Mouse (Mus musculus): ENCODE results near the gene Alox12e. TPM values are rescaled to one million over a fixed set of nuclear protein-coding genes. Genes with fewer than 3 reads are reported as not detected.

Gene Alox12e
- polyA plus RNA-seq, 1 experiment from 2014 or later, result not detected

DNA sequence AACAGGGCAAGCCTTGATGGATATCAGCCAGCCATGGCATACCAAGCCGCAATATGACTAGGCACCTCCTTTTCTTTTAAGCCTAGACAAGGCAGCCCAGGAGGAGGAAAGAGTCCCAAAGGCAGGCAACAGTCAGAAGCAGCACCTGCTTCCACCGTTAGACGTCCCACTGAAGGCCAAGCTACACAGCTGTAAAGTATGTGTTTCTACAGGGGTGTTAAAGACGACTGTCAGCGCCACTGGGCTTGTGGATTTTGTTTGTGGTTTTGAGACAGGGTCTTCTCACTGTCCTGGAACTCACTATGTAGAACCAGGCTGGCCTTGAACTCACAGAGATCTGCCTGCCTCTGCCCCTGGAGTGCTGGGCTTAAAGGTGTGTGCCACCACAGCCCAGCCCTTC is 36.7 kb downstream of the Alox12e start:
- no peak for ATAC-seq (ENCODE audit: low FRiP score)
- Histone ChIP-seq H3K9me3 (replicated peaks) (no peaks in the 10 kb centered on the region), H3K4me1 (no peaks in the 10 kb centered on the region), H3K4me2 (no peak overlapping the region), H3K27me3 (replicated peaks) (no peaks in the 10 kb centered on the region), H3K4me3 (replicated peaks) (no peak overlapping the region), H3K27ac (replicated peaks) (no peak overlapping the region), H3K9ac (replicated peaks) (no peak overlapping the region), H3K36me3 (no peaks in the 10 kb centered on the region)
- 79% methylated on average over 5 of the region's 5 CpGs for WGBS

DNA sequence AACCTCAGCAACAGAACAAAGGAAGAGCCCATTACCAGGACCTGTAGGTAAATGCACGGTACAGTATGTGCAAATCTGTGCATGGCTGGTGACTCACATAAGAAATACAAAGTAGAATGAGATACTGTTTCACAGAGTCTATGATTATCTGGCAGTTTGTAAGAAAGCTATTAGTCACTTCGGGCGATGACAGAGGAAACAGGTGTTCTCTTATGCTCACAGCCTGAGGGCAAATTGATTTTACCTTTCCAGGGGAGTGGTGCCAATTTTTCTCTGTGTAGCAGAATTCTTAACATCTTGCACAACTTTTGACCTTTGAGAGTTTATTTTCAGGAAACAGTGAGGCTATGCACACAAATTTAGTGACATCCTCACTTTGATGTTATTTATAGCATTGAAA is 37.7 kb downstream of the Alox12e start:
- no peak overlapping the region for H3K4me3 ChIP-seq (replicated peaks)
- H3K27ac ChIP-seq (replicated peaks), result no peak overlapping the region
- WGBS, result 85% methylated on average over 3 of the region's 3 CpGs
- no peaks in the 10 kb centered on the region for H3K27me3 ChIP-seq (replicated peaks)
- no peak for ATAC-seq (ENCODE audit: low FRiP score)
- H3K9ac ChIP-seq (replicated peaks), result no peak overlapping the region
- H3K4me2 ChIP-seq, result no peak overlapping the region
- no peaks in the 10 kb centered on the region for H3K4me1 ChIP-seq
- H3K36me3 ChIP-seq, result no peaks in the 10 kb centered on the region
- no peaks in the 10 kb centered on the region for H3K9me3 ChIP-seq (replicated peaks)

DNA sequence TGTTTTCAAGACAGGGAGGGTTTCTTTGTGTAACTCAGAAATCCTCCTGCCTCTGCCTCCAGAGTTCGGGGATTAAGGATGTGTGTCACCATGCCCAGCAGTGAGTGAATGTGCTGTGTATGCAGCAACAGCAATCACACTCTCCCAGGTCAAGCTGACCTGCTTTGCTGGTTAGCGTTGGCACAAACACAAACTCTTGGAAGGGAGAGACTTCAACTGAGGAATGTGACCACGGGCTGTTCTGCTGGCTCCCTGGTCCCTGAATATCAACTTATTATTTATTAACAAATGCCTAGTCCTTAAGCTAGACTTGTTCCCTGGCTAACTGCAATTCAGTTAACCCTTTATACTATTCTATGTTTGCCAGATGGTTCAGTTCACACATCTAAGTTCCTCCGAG is 38.8 kb downstream of the Alox12e start:
- no peak for ATAC-seq (ENCODE audit: low FRiP score)
- 88% methylated on average over 4 of the region's 4 CpGs for WGBS
- Histone ChIP-seq H3K36me3 (no peaks in the 10 kb centered on the region), H3K27ac (replicated peaks) (no peak overlapping the region), H3K9me3 (replicated peaks) (no peaks in the 10 kb centered on the region), H3K27me3 (replicated peaks) (no peaks in the 10 kb centered on the region), H3K4me3 (replicated peaks) (no peak overlapping the region), H3K4me2 (no peak overlapping the region), H3K9ac (replicated peaks) (no peak overlapping the region), H3K4me1 (no peaks in the 10 kb centered on the region)

DNA sequence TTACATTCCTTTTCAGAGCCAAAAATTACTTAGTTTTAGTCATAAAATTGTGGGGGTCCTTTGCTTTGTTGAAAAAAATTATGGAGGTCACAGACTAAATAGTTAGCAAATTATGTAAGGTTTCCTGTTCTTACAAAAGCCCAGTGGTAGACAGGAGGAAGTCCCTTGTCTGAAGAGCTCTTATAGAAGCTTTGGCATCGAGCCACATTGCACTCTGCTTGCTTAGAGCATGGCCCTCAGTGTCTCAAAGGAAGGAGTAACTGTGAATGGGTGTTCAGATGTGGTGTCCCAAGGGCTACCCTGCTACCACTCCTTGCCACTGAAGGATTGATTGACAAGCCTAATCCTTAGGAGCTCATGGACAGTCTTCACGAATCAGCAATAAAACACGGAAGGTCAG is 42.0 kb downstream of the Alox12e start:
- Histone ChIP-seq H3K9ac (replicated peaks) (no peak overlapping the region), H3K27me3 (replicated peaks) (no peaks in the 10 kb centered on the region), H3K27ac (replicated peaks) (no peak overlapping the region), H3K4me3 (replicated peaks) (no peak overlapping the region), H3K4me1 (no peaks in the 10 kb centered on the region), H3K9me3 (replicated peaks) (no peaks in the 10 kb centered on the region), H3K4me2 (no peak overlapping the region), H3K36me3 (no peaks in the 10 kb centered on the region)
- 70% methylated on average over 3 of the region's 3 CpGs for WGBS
- ATAC-seq (ENCODE audit: low FRiP score), result no peak

GRCm38 (mm10) chr11:70278961-70279360 is 43.5 kb downstream of the Alox12e start:
- no peak overlapping the region for H3K4me3 ChIP-seq (replicated peaks)
- no peaks in the 10 kb centered on the region for H3K4me1 ChIP-seq
- ATAC-seq (ENCODE audit: low FRiP score), result no peak
- H3K9ac ChIP-seq (replicated peaks), result no peak overlapping the region
- no peaks in the 10 kb centered on the region for H3K36me3 ChIP-seq
- no peak overlapping the region for H3K27ac ChIP-seq (replicated peaks)
- H3K27me3 ChIP-seq (replicated peaks), result no peaks in the 10 kb centered on the region
- no peaks in the 10 kb centered on the region for H3K9me3 ChIP-seq (replicated peaks)
- no peak overlapping the region for H3K4me2 ChIP-seq
- 82% methylated on average over 3 of the region's 3 CpGs for WGBS

- 86% methylated on average over 7 of the region's 7 CpGs for WGBS
- Histone ChIP-seq H3K4me3 (replicated peaks) (no peak overlapping the region), H3K9me3 (replicated peaks) (no peaks in the 10 kb centered on the region), H3K36me3 (no peaks in the 10 kb centered on the region), H3K9ac (replicated peaks) (no peak overlapping the region), H3K27me3 (replicated peaks) (no peaks in the 10 kb centered on the region), H3K4me1 (no peaks in the 10 kb centered on the region), H3K4me2 (no peak overlapping the region), H3K27ac (replicated peaks) (no peak overlapping the region)
- ATAC-seq (ENCODE audit: low FRiP score), result no peak
These were observed 50.8 kb downstream of the Alox12e start for GRCm38 (mm10) chr11:70271641-70272040.

DNA sequence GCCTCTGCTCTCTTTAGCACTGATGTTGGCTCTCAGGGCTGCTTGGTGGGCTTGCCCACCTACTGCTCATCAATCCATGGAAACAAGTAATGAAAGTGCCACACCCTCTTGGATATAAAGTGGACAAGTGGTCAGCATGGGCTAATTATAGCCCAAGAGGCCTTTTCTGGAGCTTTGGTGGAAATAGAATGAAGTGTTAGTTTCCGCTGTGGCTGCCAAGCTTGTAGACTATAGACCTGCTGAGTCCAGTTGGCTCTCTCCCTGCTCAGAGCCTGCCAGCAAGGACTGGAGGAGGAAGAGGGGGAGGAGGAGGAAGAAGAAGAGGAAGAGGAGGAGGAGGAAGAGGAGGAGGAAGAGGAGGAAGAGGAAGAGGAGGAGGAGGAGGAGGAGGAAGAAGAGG is 56.0 kb downstream of the Alox12e start:
- no peak for ATAC-seq (ENCODE audit: low FRiP score)
- Histone ChIP-seq H3K4me3 (replicated peaks) (no peak overlapping the region), H3K27ac (replicated peaks) (no peak overlapping the region), H3K27me3 (replicated peaks) (0 out of 2 replicates have a peak, but pooled peaks cover 4% of the 10 kb centered on the region), H3K4me2 (no peak overlapping the region), H3K36me3 (no peaks in the 10 kb centered on the region), H3K9ac (replicated peaks) (no peak overlapping the region), H3K9me3 (replicated peaks) (no peaks in the 10 kb centered on the region), H3K4me1 (no peaks in the 10 kb centered on the region)
- 90% methylated on average over 1 of the region's 1 CpGs for WGBS

DNA sequence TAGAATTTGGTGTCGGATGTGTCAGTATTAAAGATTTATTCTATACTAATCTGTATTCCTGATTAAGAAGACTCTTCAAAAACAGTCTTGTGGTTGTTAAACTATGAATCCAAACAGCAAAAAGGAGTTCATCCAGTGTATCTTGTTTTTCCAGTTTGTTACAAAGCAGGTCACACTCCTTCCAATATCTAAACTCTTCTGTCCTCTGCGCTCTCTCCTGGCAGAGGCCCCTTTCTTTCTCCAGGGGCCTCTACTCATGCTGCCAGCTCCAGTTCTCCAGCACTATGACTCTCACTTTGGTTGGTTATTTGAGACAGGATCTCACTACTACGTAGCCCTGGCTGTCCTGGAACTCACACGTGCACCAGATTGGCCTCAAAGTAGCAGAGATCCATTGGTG is 56.6 kb downstream of the Alox12e start:
- Histone ChIP-seq H3K9me3 (replicated peaks) (no peaks in the 10 kb centered on the region), H3K9ac (replicated peaks) (no peak overlapping the region), H3K4me2 (no peak overlapping the region), H3K4me1 (no peaks in the 10 kb centered on the region), H3K27me3 (replicated peaks) (0 out of 2 replicates have a peak, but pooled peaks cover 4% of the 10 kb centered on the region), H3K36me3 (no peaks in the 10 kb centered on the region), H3K4me3 (replicated peaks) (no peak overlapping the region), H3K27ac (replicated peaks) (no peak overlapping the region)
- 82% methylated on average over 4 of the region's 4 CpGs for WGBS
- ATAC-seq (ENCODE audit: low FRiP score), result no peak

Other genes starting within 250 kb of the Alox12e start
- gene Asgr2, start 230.0 kb downstream of the Alox12e start, polyA plus RNA-seq (2015; fragmentation: Nextera tagmentation; extraction: Ambion mirVana), result 0.18 TPM in 1 of 2 replicates, not detected in the other
- gene Mgl2, start 192.3 kb downstream of the Alox12e start, polyA plus RNA-seq (2015; fragmentation: Nextera tagmentation; extraction: Ambion mirVana), result 0.38 and 0.55 TPM in 2 replicates
- 0.37 and 1.1 TPM in 2 replicates for gene Clec10a, start 166.4 kb downstream of the Alox12e start, polyA plus RNA-seq (2015; fragmentation: Nextera tagmentation; extraction: Ambion mirVana)
- gene Slc16a11, start 109.9 kb downstream of the Alox12e start, polyA plus RNA-seq (2015; fragmentation: Nextera tagmentation; extraction: Ambion mirVana), result 6.3 and 7.3 TPM in 2 replicates
- gene Slc16a13, start 101.6 kb downstream of the Alox12e start, polyA plus RNA-seq (2015; fragmentation: Nextera tagmentation; extraction: Ambion mirVana), result 12.4 and 14.3 TPM in 2 replicates
- 5.2 and 6.6 TPM in 2 replicates for gene Bcl6b, start 92.8 kb downstream of the Alox12e start, polyA plus RNA-seq (2015; fragmentation: Nextera tagmentation; extraction: Ambion mirVana)
- 153 and 167 TPM in 2 replicates for gene 0610010K14Rik, start 84.7 kb downstream of the Alox12e start, polyA plus RNA-seq (2015; fragmentation: Nextera tagmentation; extraction: Ambion mirVana)
- gene Gm21988, start 82.8 kb downstream of the Alox12e start, polyA plus RNA-seq (2015; fragmentation: Nextera tagmentation; extraction: Ambion mirVana), result 13.1 and 16.0 TPM in 2 replicates
- 384 and 458 TPM in 2 replicates for gene Rnasek, start 82.8 kb downstream of the Alox12e start, polyA plus RNA-seq (2015; fragmentation: Nextera tagmentation; extraction: Ambion mirVana)
- 2.1 and 2.7 TPM in 2 replicates for gene Alox12, start 67.3 kb downstream of the Alox12e start, polyA plus RNA-seq (2015; fragmentation: Nextera tagmentation; extraction: Ambion mirVana)
- gene Alox15, start 29.4 kb upstream of the Alox12e start, polyA plus RNA-seq (2015; fragmentation: Nextera tagmentation; extraction: Ambion mirVana), result 1.2 TPM in 1 of 2 replicates, not detected in the other
- gene Pelp1, start 87.4 kb upstream of the Alox12e start, polyA plus RNA-seq (2015; fragmentation: Nextera tagmentation; extraction: Ambion mirVana), result 29.7 and 33.0 TPM in 2 replicates
- gene Arrb2, start 110.0 kb upstream of the Alox12e start, polyA plus RNA-seq (2015; fragmentation: Nextera tagmentation; extraction: Ambion mirVana), result 53.6 and 59.7 TPM in 2 replicates
- 44.4 and 45.0 TPM in 2 replicates for gene Med11, start 129.3 kb upstream of the Alox12e start, polyA plus RNA-seq (2015; fragmentation: Nextera tagmentation; extraction: Ambion mirVana)
- gene Zmynd15, start 136.8 kb upstream of the Alox12e start, polyA plus RNA-seq (2015; fragmentation: Nextera tagmentation; extraction: Ambion mirVana), result 0.60 and 1.0 TPM in 2 replicates
- 7.4 and 8.5 TPM in 2 replicates for gene Cxcl16, start 137.4 kb upstream of the Alox12e start, polyA plus RNA-seq (2015; fragmentation: Nextera tagmentation; extraction: Ambion mirVana)
- gene Tm4sf5, start 182.6 kb upstream of the Alox12e start, polyA plus RNA-seq (2015; fragmentation: Nextera tagmentation; extraction: Ambion mirVana), result 1.5 and 6.4 TPM in 2 replicates
- gene Vmo1, start 192.0 kb upstream of the Alox12e start, polyA plus RNA-seq (2015; fragmentation: Nextera tagmentation; extraction: Ambion mirVana), result 0.32 and 0.96 TPM in 2 replicates
- gene Gltpd2, start 196.6 kb upstream of the Alox12e start, polyA plus RNA-seq (2015; fragmentation: Nextera tagmentation; extraction: Ambion mirVana), result 0.15 and 0.41 TPM in 2 replicates
- 756 and 815 TPM in 2 replicates for gene Psmb6, start 202.7 kb upstream of the Alox12e start, polyA plus RNA-seq (2015; fragmentation: Nextera tagmentation; extraction: Ambion mirVana)
- not detected in 2 replicates for gene Gm40193, start 210.3 kb upstream of the Alox12e start, polyA plus RNA-seq (2015; fragmentation: Nextera tagmentation; extraction: Ambion mirVana)
- 16.1 and 18.1 TPM in 2 replicates for gene Pld2, start 217.4 kb upstream of the Alox12e start, polyA plus RNA-seq (2015; fragmentation: Nextera tagmentation; extraction: Ambion mirVana)
- 15.0 and 16.6 TPM in 2 replicates for gene Mink1, start 240.3 kb upstream of the Alox12e start, polyA plus RNA-seq (2015; fragmentation: Nextera tagmentation; extraction: Ambion mirVana)

All from neural tube, embryonic 15.5 days (tissue).